Mouse (Mus musculus) heart, embryonic 11.5 days (tissue): ENCODE data around the gene Tmem88b. TPM values are rescaled to one million over a fixed set of nuclear protein-coding genes. Genes with fewer than 3 reads are reported as not detected.

Source experiments
- ATAC-seq: fragments of 200-750 bp; cut with Nextera tagmentation; replicated peaks from 2 replicates; pipeline ENCODE4 v1.8.0; 2017; ENCODE audit warnings: moderate library complexity; ENCODE audit not compliant: insufficient number of reproducible peaks, low FRiP score, low TSS enrichment
- H3K27ac ChIP-seq: fragments of 300-500 bp; sonication (generic); 2 replicates; pipeline ENCODE4 v1.5.1; 2014; ENCODE audit warnings: mild to moderate bottlenecking, low read depth, low read length
- H3K27me3 ChIP-seq: fragments of 300-500 bp; sonication (generic); 2 replicates; pipeline ENCODE4 v1.6.1; 2014; ENCODE audit warnings: mild to moderate bottlenecking, low read length, mixed read lengths; ENCODE audit not compliant: control insufficient read depth, insufficient read depth
- H3K36me3 ChIP-seq: fragments of 300-500 bp; sonication (generic); 2 replicates; pipeline ENCODE4 v1.6.1; 2014; ENCODE audit warnings: mild to moderate bottlenecking, low read length, moderate library complexity, mixed read lengths; ENCODE audit not compliant: control insufficient read depth, insufficient read depth
- H3K4me1 ChIP-seq: fragments of 300-500 bp; sonication (generic); 2 replicates; pipeline ENCODE4 v1.6.1; 2014; ENCODE audit warnings: low read length; ENCODE audit not compliant: control insufficient read depth, insufficient read depth
- H3K4me2 ChIP-seq: fragments of 300-500 bp; sonication (generic); 2 replicates; pipeline ENCODE4 v1.6.1; 2014; ENCODE audit warnings: mild to moderate bottlenecking, moderate library complexity
- H3K4me3 ChIP-seq: fragments of 300-500 bp; sonication (generic); 2 replicates; pipeline ENCODE4 v1.5.1; 2014; ENCODE audit warnings: low read depth, low read length
- H3K9ac ChIP-seq: fragments of 300-500 bp; sonication (generic); 2 replicates; pipeline ENCODE4 v1.6.1; 2014; ENCODE audit warnings: mild to moderate bottlenecking, low read depth, low read length, moderate library complexity
- H3K9me3 ChIP-seq: fragments of 300-500 bp; sonication (generic); replicated peaks from 2 replicates; pipeline ENCODE4 v1.6.1; 2016; ENCODE audit warnings: low read length; ENCODE audit not compliant: control insufficient read depth
- WGBS: fragments of 180-500 bp; shearing (Covaris S2); extraction: QIAGEN DNeasy Blood & Tissue Kit; methylation state at CpG from one replicate; pipeline ENCODE4 v1.1.7; 2014; ENCODE audit not compliant: insufficient replicate concordance; 5-methylcytosine and 5-hydroxymethylcytosine counted together
- microRNA-seq: library from miRNA; unstranded; fragments of <30 nt; microRNA quantifications from one replicate; pipeline ENCODE4, GENCODE M21; 2016; ENCODE audit warnings: borderline number of aligned reads
- polyA plus RNA-seq: library from polyadenylated mRNA; unstranded; fragments of >200 nt; fragmentation: Nextera tagmentation; extraction: Ambion mirVana; gene quantifications from 2 replicates; pipeline ENCODE4 v1.2.1, GENCODE M21; 2014

The Tmem88b gene
- polyA plus RNA-seq, 1 experiment from 2014 or later = 3.2 TPM

GRCm38 (mm10) chr4:155733267-155733666 is 52.4 kb downstream of the Tmem88b start:
- Histone ChIP-seq H3K27me3 (no peaks in the 10 kb centered on the region), H3K9ac (no peak overlapping the region), H3K36me3 (0 out of 2 replicates have a peak, but pooled peaks cover 3% of the 10 kb centered on the region), H3K4me2 (no peak overlapping the region), H3K27ac (no peak overlapping the region), H3K9me3 (no peaks in the 10 kb centered on the region), H3K4me1 (peaks cover 15% of the 10 kb centered on the region), H3K4me3 (no peak overlapping the region; the same call in 1 of the 2 replicates)
- whole genome bisulfite sequencing = 88% methylated on average over 10 of the region's 10 CpGs
- ATAC-seq = no peak

Small RNAs within 50 kb of the gene (microRNA-seq; reads per million reads assigned to microRNA genes)
- gene Gm27743 = not detected

Other genes with a start within 250 kb of the Tmem88b start
- gene Nadk, start 223.5 kb downstream of the Tmem88b start, polyA plus RNA-seq = 57.0 and 58.6 TPM in 2 replicates
- 7.7 and 9.6 TPM in 2 replicates for gene Slc35e2, start 184.5 kb downstream of the Tmem88b start, polyA plus RNA-seq
- gene Cdk11b, start 161.0 kb downstream of the Tmem88b start, polyA plus RNA-seq = 48.2 and 50.0 TPM in 2 replicates
- not detected in 2 replicates for gene Gm10563, start 140.5 kb downstream of the Tmem88b start, polyA plus RNA-seq
- 52.9 and 53.5 TPM in 2 replicates for gene Mmp23, start 132.5 kb downstream of the Tmem88b start, polyA plus RNA-seq
- gene Mib2, start 116.7 kb downstream of the Tmem88b start, polyA plus RNA-seq = 8.9 and 9.7 TPM in 2 replicates
- gene Fndc10, start 91.5 kb downstream of the Tmem88b start, polyA plus RNA-seq = 1.1 and 1.4 TPM in 2 replicates
- gene Ssu72, start 81.1 kb downstream of the Tmem88b start, polyA plus RNA-seq = 128 TPM in 2 replicates
- gene Tmem240, start 51.1 kb downstream of the Tmem88b start, polyA plus RNA-seq = 0.47 and 0.68 TPM in 2 replicates
- 84.2 and 88.2 TPM in 2 replicates for gene Atad3a, start 24.8 kb downstream of the Tmem88b start, polyA plus RNA-seq
- gene Vwa1, start 11.2 kb downstream of the Tmem88b start, polyA plus RNA-seq = 0.89 and 1.1 TPM in 2 replicates
- gene Ankrd65, start 4.6 kb upstream of the Tmem88b start, polyA plus RNA-seq = not detected in 2 replicates
- gene Mrpl20, start 17.0 kb upstream of the Tmem88b start, polyA plus RNA-seq = 152 and 166 TPM in 2 replicates
- 126 and 129 TPM in 2 replicates for gene Ccnl2, start 26.6 kb upstream of the Tmem88b start, polyA plus RNA-seq
- gene Aurkaip1, start 45.4 kb upstream of the Tmem88b start, polyA plus RNA-seq = 121 and 122 TPM in 2 replicates
- gene Mxra8, start 53.8 kb upstream of the Tmem88b start, polyA plus RNA-seq = 34.5 and 37.2 TPM in 2 replicates
- gene Dvl1, start 61.5 kb upstream of the Tmem88b start, polyA plus RNA-seq = 5.8 and 6.8 TPM in 2 replicates
- gene Tas1r3, start 77.5 kb upstream of the Tmem88b start, polyA plus RNA-seq = 0.11 and 0.18 TPM in 2 replicates
- gene Cptp, start 83.6 kb upstream of the Tmem88b start, polyA plus RNA-seq = 12.2 and 12.8 TPM in 2 replicates
- 40.7 and 45.6 TPM in 2 replicates for gene Ints11, start 83.7 kb upstream of the Tmem88b start, polyA plus RNA-seq
- 30.6 and 32.9 TPM in 2 replicates for gene Pusl1, start 105.9 kb upstream of the Tmem88b start, polyA plus RNA-seq
- gene Acap3, start 105.9 kb upstream of the Tmem88b start, polyA plus RNA-seq = 9.2 and 10.2 TPM in 2 replicates
- 89.5 and 91.6 TPM in 2 replicates for gene Ube2j2, start 158.0 kb upstream of the Tmem88b start, polyA plus RNA-seq
- 24.6 and 26.9 TPM in 2 replicates for gene C1qtnf12, start 176.4 kb upstream of the Tmem88b start, polyA plus RNA-seq
- gene B3galt6, start 206.8 kb upstream of the Tmem88b start, polyA plus RNA-seq = 10.1 and 11.6 TPM in 2 replicates
- gene Sdf4, start 207.0 kb upstream of the Tmem88b start, polyA plus RNA-seq = 138 and 147 TPM in 2 replicates
- 0.21 and 0.37 TPM in 2 replicates for gene Tnfrsf4, start 228.0 kb upstream of the Tmem88b start, polyA plus RNA-seq
- 1.3 and 1.7 TPM in 2 replicates for gene Tnfrsf18, start 240.3 kb upstream of the Tmem88b start, polyA plus RNA-seq